Mouse (Mus musculus) heart, postnatal 36 days (tissue): ENCODE results near the gene Dhrs1. TPM values are rescaled to one million over a fixed set of nuclear protein-coding genes. Genes with fewer than 3 reads are reported as not detected.
A peak's percentile ranks its signal among the peaks of the same experiment; 100 is the strongest.

Experiments used
- DNase-seq, 2 experiments: peaks; one replicate each; pipeline ENCODE4 v3.0.0; 2021 to 2022
- intact Hi-C: fragments of 180-260 bp; cut with DNase I; formaldehyde crosslinking; loops from one replicate; pipeline ENCODE4 v1.15.1; 2025
- total RNA-seq, 2 experiments: library from RNA; stranded (reverse); gene quantifications; 2 replicates each; pipeline ENCODE4 v1.2.3; 2021

Dhrs1 gene
- total RNA-seq, 2 experiments from 2014 or later = 41.3 to 44.2 TPM

DNA sequence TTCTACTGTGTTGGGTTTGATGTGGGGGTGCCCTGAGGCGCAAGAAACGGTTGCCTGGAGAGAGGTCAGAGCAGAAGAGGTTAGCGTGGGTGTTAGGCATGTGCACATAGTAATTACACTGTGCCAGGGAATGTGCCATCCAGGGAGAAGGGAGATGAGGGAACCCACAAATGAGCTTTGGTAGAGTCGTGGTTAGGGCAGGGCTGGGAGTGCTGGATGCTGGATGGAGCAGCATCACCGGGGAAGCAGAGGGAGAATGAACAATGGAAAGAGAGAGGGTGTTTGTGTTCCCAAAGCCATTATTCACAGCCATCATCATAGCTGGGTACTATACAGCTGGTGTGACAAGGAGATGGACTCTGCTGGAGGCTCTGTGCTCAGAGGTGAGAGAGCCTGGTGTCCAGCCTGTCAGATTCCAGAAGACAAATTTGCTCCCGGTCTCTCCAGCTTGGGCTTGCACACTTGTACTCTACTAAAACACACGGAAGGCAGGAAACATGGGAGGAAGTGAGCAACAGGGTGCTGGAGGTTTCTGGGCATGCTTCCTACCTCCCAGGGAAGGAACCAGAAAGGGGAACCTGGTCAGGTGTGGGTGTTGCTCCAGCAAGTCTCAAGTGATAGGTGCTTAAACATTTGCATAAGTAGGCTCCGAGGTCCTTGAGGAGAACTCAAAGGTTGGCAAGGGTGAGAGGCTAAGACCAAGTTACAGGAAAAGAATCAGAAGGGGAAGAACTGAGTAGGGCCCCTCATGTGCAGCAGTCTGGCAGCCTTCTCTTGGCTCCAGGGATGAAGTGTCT is 17.4 kb downstream of the Dhrs1 start:
- intact Hi-C loops = no loop called here
- no peak for DNase-seq

DNA sequence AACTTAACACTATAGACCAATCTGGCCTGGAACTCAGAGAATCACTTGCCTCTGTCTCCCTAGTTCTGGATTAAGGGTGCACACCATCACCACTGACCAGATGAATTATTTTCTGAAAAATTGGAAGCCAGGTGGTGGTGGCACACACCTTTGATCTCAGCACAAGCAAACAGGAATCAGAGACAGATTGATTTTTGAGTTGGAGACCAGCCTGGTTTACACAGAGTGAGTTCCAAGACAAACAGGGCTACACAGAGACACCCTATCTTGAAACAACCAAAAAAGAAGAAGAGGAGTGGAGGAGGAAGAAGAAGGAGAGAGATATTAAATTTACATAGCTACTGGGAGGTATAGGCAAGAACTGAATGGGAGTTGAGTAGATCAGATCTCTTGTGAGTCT is 19.2 kb downstream of the Dhrs1 start:
- no peak for DNase-seq
- intact Hi-C loops = no loop called here

DNA sequence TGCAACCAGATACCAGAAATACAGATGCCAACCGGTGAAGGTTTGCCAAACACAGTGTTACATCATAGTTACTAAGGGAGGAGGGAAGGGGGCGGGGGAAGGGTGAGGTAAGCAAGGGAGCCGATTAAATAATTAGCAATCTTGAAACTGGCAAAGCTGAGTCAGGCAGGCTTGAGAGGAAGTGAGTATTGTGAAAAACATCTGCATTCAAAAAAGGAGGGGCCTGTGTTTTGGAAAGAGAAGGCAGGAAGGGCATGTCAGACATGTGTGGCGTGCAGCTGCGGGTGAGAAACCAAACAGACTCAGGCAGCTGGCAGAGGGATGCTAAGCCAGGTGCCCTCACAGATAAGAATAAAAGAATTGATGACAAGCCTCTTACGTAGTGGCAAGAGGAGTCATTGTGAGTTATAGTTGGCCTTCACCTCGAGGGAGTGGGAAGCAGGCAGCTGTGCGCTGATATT is 21.0 kb downstream of the Dhrs1 start:
- DNase-seq = peak; percentile 24 to 41
- intact Hi-C loops = loop anchor here (2.0 to 5.0 kb wide), 2 partner anchors 18 to 87 kb away; partner anchors contain the start of genes Gm49378 and Ipo4

DNA sequence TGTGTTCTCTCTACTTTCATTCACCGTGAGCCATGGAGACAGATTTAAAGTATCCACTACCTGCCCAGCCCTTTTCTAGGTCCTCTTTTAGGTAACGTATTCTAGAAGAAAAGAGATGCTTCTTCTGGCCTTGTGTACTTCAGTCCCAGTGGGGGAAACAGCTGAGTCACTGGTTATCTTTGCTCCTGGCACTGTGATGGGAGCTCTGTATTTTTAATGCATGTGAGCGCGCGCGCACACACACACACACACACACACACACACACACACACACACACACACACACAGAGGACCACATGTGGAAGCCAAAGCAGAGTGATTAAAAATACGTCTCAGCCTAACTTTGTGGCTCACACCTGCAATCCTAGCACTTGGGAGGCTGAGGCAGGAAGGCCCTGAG is 22.1 kb downstream of the Dhrs1 start:
- intact Hi-C loops = loop anchor here (5.0 kb wide), 1 partner anchor 86 kb away; the partner anchor contains the start of genes Gm49378 and Ipo4
- no peak for DNase-seq

DNA sequence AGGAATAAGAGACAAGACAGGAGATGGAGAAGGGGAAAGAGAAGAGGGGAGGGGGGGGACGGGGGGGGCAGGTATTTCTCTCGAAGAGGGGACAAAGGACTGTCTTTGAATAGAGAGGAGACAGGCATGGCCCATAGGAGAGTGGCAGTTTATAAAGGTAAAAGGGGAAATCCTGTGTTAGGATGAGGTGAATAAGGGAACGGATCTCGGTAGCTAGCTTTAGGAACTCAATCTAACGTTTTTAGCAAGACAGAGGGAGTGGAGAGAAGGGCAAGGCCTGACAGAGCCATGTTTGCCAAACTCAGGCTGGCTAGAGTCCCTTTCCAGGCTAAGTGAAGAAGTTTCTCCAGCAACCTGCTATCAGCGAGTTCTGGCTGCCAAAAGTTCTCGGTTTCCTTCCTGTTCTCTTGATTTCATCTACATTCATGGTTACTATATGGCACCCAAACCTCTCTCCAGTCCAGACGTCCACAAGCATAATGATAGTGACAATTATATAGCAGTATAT is 23.0 kb downstream of the Dhrs1 start:
- intact Hi-C loops = loop anchor here (1.0 to 5.0 kb wide), 2 partner anchors 40 to 85 kb away; partner anchors contain the start of genes Gm49378 and Ipo4

DNA sequence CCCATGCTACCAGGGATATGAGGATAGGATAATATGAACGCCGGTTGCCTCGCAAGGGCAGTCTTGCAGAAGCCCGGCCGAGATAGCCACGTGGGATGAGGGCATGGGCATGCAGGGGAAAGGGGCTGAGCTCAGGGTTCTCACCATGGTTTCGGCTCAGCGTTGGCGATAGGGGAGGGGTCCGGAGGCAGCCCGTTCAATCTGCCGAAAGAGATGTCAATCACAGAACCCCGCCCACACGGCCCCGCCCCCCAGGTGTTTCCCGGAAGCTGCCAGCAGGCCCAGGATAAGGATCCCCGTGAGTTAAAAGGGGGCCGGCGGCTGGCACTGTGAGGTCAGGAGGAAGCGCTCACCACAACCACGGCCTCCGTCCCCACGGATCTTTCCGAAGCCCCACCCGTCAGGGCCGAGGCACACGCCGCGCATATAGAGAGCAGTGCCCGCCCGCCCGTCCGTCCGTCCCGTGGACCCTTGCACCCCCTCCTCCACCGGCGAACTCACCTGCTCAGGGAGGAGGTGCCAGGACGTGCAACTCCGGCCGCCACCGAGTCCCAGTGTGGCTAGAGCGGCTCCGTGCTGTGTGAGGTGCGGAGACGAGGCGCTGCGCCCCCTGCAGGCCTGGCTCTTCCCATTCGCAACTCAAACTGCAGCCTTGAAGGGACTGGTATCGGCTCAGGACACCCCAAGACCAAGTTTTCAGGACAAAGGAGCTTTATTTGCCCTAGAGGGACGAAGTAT is 23.6 kb downstream of the Dhrs1 start, which contains the start of gene Rabggta:
Gene Rabggta (minus strand): TSS at position 564 of the 738 bp plus-strand sequence.
- intact Hi-C loops = loop anchor here (1.0 to 5.0 kb wide), 2 partner anchors 40 to 85 kb away; partner anchors contain the start of genes Gm49378 and Ipo4
- DNase-seq = peak; percentile 91

More for the DNA sequence above, 23.0 kb downstream of the Dhrs1 start:
- no peak for DNase-seq

DNA sequence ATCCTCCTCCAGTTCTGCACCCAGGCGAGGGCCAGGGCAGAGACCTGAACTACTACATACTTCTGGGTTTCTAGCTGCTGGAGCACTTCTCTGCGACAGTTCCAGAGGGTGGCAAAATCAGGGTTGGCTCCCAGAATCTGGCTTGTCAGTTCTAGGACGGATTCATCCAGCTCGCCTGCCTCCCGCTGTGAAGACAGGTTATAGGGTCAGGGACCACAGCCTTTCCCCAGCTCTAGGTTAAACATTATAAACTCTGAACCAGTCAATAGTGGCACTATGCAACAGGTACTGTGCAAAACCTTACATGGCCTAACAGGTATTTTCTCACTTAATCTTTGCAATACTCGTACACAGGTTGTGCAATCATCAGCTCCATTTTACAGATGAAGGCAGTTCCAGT is 24.4 kb downstream of the Dhrs1 start:
- intact Hi-C loops = loop anchor here (5.0 kb wide), 1 partner anchor 84 kb away; the partner anchor contains the start of genes Gm49378 and Ipo4
- no peak for DNase-seq

DNA sequence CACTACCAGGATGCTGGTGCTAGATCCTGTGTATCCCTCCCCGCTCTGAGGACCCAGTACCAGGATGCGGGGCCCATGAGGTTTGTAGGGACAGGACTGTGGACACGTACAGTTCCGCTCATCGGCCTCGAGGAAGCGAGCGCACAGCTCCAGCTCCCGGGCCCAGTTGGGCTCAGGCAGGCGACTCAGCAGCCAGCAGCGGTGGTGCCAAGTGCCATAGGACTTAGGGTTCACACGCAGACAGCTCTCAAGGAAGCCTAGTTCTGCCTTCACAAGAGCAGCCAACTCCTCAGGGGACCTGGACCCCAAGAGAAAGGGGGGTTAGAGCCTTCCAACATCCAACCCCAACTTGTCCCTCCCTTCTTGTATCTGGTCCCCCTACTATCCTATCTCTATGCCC is 24.8 kb downstream of the Dhrs1 start:
- intact Hi-C loops = loop anchor here (5.0 kb wide), 1 partner anchor 83 kb away; the partner anchor contains the start of genes Gm49378 and Ipo4

DNA sequence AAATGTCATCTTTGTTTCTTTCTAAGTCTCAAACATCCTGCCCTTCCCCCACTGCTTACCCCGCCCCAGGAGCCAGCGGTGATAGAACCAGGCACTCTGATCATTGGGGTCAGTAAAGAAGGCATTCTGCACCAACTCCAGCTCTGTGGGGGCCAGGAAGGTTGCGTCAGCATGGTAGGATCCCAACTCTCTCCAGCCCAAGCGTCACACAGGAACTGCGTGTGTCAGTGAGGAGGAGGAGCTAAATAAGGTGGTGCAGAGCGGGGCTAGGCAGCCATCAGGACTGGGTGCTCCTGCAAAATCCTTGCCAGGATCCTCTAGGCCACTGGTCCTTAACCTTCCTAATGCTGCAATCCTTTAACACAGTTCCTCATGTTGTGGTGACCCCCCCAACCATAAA is 25.8 kb downstream of the Dhrs1 start:
- intact Hi-C loops = loop anchor here (5.0 kb wide), 1 partner anchor 82 kb away; the partner anchor contains the start of genes Gm49378 and Ipo4
- DNase-seq = no peak

More for the DNA sequence above, 24.8 kb downstream of the Dhrs1 start:
- DNase-seq = no peak

DNA sequence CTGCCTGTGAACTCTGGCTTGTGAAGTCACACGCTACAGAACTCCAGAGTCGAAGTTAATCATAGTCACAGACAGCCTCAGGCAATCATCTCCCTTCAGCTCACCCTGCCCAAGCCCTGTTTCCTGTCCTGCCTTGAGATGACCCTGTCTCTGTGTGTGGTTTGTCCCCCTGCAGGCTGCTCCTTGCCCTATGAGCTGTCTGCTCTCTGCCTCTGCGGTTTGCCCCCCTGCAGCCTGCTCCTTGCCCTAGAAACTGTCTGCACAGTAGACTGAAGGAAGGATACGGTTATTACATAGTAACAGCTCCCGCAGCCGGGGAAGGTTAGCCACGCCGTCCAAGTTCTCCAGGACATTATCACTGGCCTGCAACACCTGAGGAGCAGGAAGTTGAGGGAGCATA is 28.6 kb downstream of the Dhrs1 start:
- intact Hi-C loops = no loop called here
- no peak for DNase-seq

DNA sequence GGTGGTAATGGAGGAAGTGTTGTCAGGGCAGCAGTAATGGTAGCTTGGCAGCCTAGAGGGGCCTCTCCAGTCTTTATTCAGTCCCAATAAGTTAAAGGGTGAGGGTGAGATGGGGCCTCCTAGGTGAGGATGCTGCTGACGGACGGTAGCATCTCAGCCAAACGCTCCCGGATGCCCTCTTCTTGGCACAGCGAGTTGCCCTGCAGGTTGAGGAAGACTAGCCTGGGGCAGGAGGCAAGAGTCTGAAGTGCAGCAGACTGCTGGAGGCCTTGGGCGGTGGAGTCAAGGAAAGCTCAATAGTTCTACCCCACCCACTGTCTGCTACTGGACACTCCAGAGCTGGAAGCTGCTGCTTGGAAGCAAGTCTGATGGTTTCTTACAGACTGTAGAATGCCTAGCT is 29.2 kb downstream of the Dhrs1 start:
- DNase-seq = no peak
- intact Hi-C loops = no loop called here

DNA sequence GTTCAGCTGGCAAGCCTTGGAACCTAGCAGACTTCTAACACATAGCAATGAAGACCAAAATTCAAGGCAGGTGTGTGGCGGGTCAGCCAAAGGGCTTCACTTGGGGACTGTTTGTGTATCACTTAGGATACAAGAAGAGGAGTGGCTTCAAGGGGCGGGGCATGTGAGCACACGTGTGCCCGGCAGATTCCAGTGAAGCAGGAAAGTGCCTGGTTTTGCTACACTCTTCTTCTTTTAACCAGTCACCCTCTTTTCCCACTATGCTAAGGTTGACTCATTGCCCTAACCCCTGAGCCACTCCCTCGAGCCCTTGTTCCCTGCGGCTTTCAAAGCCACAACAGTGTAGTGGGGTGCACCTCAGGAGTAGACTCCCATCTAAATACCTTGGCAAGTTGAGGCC is 30.6 kb downstream of the Dhrs1 start:
- intact Hi-C loops = no loop called here

DNA sequence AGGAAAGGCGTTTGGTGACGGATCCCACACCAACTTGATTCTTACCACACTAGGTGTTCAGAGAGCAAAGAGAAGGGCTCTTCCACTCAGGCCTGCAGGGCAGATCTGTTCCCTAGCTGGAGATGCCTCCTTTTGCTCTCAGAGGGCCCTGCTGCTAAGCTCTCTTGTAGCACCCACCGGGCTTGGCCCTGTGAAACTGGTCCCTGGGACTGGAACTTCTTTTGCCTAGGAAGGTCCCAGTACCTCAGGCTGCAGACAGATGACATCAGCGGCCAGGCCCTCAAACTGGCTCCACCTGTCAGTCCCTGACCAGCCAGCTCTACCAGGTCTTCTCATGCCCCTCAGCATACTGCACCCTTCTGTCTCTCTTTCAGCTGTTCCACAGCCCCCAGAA is 31.8 kb downstream of the Dhrs1 start, which contains the start of gene Tgm1:
Gene Tgm1 (minus strand): TSS at position 198 of the 394 bp plus-strand sequence.
- DNase-seq = no peak
- intact Hi-C loops = no loop called here

More for the DNA sequence above, 30.6 kb downstream of the Dhrs1 start:
- DNase-seq = no peak

DNA sequence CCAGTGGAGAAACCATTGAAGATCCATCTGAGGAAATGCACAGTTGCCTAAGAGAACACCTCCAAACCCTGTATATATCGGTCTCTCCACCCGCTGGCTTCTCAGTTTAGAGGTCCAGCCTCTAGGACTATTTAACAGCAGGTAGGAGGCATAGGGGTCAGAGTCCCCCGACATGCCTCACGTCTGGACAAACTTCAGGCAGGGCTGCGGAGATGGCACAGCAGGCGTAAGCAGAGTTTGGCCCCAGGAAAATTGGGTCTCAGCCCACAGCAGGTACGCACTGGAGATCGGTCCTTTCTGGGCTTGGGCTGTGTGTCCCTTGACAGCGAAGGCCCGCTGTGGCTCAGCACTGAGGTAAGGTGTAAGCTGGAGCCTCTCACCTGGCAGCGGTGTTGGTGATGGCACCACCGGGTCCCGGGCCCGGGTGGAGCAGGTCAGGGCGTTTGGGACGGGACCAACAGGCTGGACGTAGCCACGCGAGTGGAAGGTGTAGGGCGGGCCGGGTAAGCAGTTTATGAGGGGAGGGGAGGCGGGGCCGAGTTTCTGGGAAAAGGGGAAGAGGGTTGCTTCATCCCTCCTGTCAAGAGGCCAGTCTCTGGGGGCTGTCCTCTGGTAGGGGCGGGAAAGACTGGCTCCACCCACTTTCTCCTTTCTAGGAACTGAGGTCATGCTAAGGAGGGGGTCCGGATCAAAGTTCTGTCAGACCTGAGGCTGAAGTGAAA is 32.3 kb downstream of the Dhrs1 start:
- intact Hi-C loops = no loop called here
- peak in 1 of 2 experiments; percentile 43 for DNase-seq

DNA sequence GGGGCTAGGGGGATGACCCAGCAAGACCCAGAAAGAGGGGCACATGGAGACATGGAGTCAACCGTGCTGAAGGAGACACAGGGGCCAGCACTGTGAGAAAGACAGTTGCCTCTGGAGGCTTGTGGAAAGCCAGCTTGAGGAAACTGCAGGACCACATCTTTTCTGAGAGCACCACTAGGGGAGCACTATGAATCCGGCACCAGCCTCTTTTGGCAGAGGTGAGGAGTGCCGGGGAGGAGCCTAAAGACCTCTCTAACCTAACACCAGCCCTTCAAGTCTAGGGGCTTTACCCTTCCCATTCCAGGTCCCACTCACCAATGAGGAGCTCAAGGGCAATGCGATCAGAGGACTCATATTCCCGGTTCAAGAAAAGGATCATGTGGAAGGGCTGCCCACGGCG is 33.7 kb downstream of the Dhrs1 start:
- DNase-seq = no peak
- intact Hi-C loops = no loop called here

DNA sequence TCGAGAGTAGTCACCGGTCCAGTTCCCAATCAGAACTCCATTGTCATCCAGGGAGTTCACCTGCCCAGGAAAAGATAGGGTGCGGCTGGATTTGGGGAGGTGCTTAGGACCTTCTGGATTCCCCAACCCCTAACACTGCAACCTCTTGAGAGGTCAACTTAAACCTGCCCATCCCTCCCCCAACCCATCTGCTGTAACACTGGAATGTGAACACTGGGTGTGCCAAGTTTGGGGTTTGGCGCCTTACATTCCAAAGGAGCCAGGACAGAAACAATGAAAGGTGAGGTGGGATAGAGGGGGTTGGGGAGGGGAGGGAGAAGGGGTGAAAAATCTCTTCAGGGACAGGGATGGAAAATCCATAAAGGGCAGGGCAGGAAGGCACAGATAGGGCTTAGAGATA is 36.0 kb downstream of the Dhrs1 start:
- DNase-seq = no peak
- intact Hi-C loops = no loop called here

DNA sequence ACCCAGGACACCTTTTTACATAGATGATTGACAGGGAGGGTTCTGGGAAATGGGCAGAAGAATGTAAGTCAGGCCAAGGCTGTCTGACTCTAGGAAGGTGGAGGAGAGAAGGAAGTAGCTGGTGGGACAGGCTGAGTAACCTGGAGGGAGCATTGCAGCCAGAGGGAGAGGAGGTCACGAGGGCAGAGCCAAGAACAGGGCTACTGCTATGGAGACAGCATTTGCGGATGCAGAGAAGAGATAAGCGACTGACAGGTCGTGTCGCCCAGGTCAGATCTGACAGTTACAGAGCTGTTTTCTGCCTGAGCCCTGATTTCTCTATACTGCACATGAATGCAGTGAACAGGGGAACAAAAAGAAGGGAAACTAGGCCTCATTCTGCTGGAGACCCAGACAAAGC is 38.1 kb downstream of the Dhrs1 start:
- intact Hi-C loops = no loop called here
- DNase-seq = no peak

DNA sequence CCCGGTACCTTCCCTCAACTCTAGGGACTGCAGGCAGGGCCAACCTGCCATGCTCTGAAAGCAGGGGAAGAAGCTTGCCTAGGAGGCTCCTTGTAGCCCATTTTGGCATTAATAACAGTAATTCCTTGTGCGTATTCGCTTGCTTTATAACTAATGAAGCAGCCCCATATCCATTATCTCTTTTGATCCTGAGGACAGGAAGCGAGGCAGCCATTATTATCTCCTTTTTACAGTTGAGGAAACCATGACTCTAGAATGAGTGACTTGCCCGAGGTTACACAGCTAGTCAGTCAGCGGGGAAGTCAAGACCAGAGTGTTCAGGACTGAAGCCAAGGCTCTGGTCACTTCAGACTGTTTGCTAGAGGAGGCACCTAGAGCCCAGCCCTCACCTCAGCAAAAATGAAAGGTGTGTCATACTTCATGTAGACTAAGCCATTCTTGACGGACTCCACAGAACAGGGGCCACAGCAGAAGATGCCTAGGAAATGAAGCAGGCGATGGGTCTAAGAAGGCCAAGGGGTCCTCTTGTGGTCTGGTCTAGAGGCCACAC is 39.4 kb downstream of the Dhrs1 start:
- intact Hi-C loops = no loop called here

DNA sequence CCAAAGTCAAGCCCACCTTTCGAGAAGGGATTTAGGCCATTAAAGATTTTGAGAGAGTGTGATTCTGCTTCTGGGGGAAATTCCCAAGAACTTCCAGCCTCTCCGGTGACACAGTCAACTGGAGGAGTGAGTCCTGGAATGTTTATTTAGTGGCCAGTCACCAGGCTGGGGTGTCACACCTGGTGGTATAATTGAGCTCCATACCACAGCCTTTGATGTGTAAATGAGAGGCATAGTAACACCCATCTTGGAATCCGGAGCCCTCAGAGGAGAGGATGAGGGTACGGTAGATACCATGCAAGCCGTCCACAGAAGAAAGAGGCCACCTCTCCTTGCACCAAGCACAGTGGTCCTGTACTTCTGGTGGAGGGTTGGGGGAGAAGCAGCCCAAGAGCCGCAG is 42.7 kb downstream of the Dhrs1 start:
- no peak for DNase-seq
- intact Hi-C loops = no loop called here

More for the DNA sequence above, 39.4 kb downstream of the Dhrs1 start:
- DNase-seq = no peak

DNA sequence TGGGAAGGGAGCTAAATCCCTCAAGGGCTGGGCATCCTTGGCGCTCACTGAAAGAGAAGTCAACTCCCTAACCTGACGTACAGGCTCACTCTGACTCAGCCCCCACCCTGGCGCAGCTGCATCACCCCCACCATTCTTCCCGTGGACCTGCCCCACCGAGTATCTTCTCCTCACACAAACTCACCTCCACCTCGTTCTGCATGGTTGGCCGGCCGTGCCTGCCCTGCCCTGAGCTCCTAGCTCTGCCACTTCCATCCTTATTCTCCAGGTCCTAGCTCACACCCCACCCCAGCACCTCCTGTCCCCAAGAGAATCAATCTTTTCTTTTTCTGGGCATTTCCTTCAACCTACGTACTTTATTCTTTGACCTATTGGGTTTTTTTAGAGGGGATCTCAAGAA is 44.4 kb downstream of the Dhrs1 start:
- intact Hi-C loops = no loop called here
- DNase-seq = no peak
